Mouse (Mus musculus) thymus, postnatal 36 days (tissue): ENCODE measurements around the gene Mmp24.
A peak's percentile ranks its signal among the peaks of the same experiment; 100 is the strongest.
"Not testable (repeated sequence)": the region's sequence is repeated elsewhere in the genome, so short reads cannot be mapped to it uniquely, and the experiment has no call there.

ENCODE experiments used
- DNase-seq, 2 experiments: peaks; one replicate each; pipeline ENCODE4 v3.0.0; 2022; ENCODE audit warnings: mixed read lengths in 2 of 2

Gene Mmp24

DNA sequence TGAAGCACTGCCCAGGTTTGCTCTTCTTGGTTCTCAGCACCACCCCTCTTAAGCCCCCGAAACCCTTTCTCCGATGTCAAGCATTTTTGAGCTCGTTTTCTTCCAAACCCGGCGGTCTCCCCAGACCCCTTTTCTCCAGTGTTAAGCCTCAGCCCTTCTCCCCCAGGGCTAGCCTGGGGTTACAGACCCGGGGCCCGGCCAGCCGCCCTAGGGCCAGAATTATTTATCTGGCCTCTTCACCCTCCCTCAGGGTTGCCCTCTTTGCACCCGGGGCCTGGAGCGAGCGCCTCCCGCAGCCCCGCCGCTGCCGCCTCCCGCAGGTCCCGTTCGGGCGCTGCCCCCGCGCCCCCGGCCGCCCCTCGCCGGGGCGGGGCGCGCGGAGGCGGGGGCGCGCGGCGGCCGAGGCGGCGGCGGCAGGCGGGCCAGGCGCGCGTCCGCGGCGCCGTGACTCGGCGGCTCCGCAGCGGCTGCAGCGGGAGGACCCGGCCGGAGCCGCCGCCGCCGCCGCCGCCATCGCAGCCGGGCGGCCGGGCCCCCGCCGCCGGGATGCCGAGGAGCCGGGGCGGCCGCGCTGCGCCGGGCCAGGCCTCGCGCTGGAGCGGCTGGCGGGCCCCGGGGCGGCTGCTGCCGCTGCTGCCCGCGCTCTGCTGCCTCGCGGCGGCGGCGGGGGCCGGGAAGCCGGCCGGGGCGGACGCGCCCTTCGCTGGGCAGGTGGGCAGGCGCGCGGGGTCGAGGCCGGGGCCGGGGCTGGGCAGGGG is at the start of gene Mmp24:
TSS of gene Mmp24 (plus strand) at position 416 of the 758 bp plus-strand sequence.
- no peak for DNase-seq

- no peak for DNase-seq
Measured at GRCm38 (mm10) chr2:155726302-155726701, 48.8 kb upstream of the Mmp24 start.

GRCm38 (mm10) chr2:155727764-155728395 is 47.3 kb upstream of the Mmp24 start:
- no peak for DNase-seq

- DNase-seq: no peak
Measured at GRCm38 (mm10) chr2:155728742-155729141, 46.4 kb upstream of the Mmp24 start.

GRCm38 (mm10) chr2:155729158-155729645 is 45.9 kb upstream of the Mmp24 start, which contains the start of gene Edem2:
TSS of gene Edem2 (minus strand) at chr2:155729475.
- peak; percentile 91 to 94 for DNase-seq

DNA sequence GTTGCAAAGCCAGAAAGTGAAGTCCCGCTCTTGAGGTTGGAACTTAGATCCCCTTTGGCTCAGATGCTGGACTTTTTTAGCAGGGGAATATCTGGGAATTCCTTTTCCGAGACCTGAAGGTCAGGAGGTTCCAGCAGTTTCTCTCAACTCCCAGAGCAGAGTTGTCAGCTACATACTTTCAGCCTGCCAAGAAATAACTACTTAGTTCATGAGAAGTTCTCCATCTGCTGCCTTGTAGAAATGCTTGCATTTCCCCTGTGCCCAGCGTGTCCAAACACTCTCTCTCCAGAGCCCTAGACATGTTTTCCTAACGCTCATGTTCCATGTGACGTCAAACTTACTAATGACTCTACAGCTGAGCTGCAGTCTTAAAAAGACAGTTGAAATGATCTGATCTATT is 40.1 kb upstream of the Mmp24 start:
- DNase-seq: no peak

- not testable (repeated sequence) for DNase-seq
Measured at GRCm38 (mm10) chr2:155735766-155736165, 39.4 kb upstream of the Mmp24 start, which contains the start of gene Gm17581. TSS of gene Gm17581 (minus strand) at chr2:155735866.

DNA sequence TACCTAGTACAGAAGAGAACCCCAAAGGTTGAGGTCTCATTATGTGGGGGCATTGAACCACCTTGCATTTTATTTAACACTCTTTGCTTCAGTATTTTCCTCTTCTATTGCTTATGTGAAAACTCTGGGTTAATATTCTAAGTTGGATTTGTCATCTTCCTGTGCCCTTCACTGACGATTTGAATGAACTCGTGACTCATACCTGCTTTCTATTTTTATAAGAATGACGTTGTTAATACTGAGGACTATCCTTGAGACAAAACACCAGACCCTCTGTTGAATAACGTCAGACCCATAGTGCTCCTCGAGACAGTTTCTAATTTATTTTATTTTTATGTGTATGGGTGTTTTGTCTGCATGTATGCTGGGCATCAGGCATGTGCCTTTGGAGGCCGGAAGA is 38.2 kb upstream of the Mmp24 start:
- DNase-seq: no peak

DNA sequence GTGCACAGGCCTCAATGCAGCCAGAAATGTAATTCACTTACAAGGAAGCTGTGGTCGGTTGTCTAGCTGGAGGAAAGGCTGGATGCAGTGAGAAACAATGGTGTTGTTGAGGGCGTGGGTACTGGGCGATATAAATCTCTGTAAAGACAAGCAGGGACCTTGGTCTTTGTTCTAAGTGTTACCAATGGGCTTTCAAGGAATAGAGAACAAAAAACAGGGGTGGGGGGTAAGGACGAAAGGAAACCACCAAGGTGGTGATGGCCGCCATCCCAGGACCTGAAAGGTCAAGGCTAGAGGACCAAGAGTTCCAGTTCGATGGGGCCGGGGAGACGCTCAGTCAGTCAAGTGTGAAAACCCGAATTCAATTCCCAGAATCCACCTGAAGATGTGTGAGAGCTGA is 37.3 kb upstream of the Mmp24 start:
- no peak for DNase-seq

GRCm38 (mm10) chr2:155742211-155742610 is 32.9 kb upstream of the Mmp24 start:
- no peak for DNase-seq

- no peak for DNase-seq
Measured at GRCm38 (mm10) chr2:155742931-155743337, 32.2 kb upstream of the Mmp24 start.

GRCm38 (mm10) chr2:155743351-155743750 is 31.8 kb upstream of the Mmp24 start:
- DNase-seq: no peak

- no peak for DNase-seq
Measured at GRCm38 (mm10) chr2:155745487-155745886, 29.7 kb upstream of the Mmp24 start.

GRCm38 (mm10) chr2:155749394-155749793 is 25.7 kb upstream of the Mmp24 start:
- no peak for DNase-seq

DNA sequence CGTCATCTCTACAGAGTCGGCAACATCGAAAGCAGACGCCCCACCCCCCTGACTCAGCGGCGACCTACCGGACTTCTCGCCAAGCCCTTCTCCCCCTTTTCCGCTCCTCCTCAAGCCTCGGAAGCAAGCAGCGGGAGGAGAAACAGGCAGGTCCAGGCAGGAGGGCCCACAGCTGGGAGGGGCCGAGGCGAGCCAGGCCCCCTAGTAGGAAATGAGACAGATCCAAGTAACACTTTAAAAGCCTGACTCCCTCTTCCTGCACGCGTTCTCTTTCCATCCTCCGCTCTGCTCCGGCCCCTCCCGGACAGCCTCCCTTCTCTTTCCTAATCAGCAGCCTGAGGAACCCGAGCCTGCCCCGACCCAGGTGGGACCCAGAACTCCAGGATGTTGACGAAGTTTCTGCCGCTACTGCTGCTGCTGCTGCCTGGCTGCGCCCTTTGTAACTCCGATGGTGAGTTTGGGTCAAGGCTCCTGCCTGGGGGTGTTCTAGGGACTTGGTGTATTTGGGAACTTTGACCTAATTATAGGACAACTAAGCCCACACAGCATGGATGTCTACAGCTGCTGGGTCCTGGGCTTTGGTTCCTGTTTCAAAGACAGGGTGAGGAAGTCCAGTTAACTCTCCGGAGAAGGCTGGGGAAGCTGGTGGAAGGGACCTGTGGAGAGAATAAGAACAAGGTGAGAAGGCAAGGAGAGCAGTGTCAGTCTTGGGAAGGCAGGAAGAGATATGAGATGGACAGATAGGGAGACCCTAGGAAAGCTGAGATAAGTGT is 23.9 kb upstream of the Mmp24 start, which contains the start of gene Procr:
TSS of gene Procr (plus strand) at position 104 of the 773 bp plus-strand sequence.
- DNase-seq: no peak

DNA sequence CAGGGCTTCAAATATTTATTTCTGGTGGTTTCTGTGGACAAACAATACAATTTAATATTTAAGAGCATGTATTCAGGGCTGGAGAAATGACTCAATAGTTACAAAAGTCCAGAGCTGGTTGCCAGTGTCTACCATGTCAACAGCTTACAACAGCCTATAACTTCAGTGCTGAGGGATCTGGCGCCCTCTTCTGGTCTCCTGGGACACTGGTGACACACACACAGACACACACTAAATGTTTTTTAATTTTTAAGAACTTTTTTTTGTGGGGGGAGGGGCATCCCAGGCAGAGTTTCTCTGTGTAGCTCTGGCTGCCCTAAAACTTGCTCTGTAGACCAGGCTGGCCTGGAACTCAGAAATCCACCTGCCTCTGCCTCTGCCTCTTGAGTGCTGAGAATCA is 19.4 kb upstream of the Mmp24 start:
- peak; percentile 55 to 61 for DNase-seq

DNA sequence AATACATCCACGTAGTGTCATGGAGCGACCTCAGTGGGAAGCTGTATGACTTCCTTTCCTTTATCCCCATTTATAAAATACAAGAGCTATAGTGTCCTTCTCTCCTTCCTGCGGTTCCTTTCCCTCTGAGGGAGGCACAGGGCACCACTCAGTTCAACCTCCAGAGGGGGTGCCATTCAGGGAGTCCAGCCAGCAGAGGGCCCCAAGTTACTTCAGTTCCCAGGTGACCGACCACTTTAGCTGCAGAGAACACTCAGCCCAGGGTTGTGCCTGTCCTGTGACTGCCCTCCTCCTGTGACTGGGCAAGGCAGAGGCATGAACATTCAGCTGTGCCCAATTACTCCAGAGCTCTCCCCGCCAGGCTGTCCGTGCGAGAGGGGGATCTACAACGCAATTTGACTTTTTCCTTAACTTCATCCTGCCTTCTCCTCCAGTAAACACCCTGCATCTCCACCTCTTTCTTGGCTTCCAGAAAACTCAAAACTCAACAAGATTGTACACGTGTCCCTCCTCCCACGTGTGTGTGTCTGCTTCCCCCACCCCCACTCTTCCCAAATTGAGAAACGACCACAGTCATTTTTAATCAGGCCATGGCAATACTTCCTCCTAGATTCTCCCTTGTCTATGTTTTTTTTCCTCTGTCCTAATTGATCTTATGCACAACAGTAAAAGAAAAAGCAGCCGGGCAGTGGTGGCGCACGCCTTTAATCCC is 18.1 kb upstream of the Mmp24 start:
- DNase-seq: no peak

- DNase-seq: peak; percentile 54 to 64
Measured at GRCm38 (mm10) chr2:155764679-155765418, 10.3 kb upstream of the Mmp24 start.

- no peak for DNase-seq
Measured at GRCm38 (mm10) chr2:155773664-155774063, 1.5 kb upstream of the Mmp24 start.

- no peak for DNase-seq
Measured at GRCm38 (mm10) chr2:155774261-155774926, 748 bp upstream of the Mmp24 start.

- peak; percentile 37 to 39 for DNase-seq
Measured at GRCm38 (mm10) chr2:155775685-155776263, 632 bp downstream of the Mmp24 start.
